ENCODE assay signal across 19 mouse cellular contexts in genomic region chr11:96327122-96327521, GRCm38 (mm10). TPM values are rescaled to one million over a fixed set of nuclear protein-coding genes. Genes with fewer than 3 reads are reported as not detected.
DNase-seq lines count a peak whose midpoint lies in the region; ATAC-seq and TF ChIP-seq lines count a peak whose summit lies in the region.
"Had no signal": no experiment of that assay in that cellular context is flagged by ENCODE, and none has a peak within 500 bp of the region (broad histone marks: within the 10 kb centered on the region; RNA-seq: fewer than 3 reads in every experiment).

No protein-coding gene starts in this region.

- no peaks in the 10 kb centered on the region for H3K9me3 ChIP-seq in kidney, embryonic 14.5 days (ENCODE audit: control insufficient read depth, low read length)
- no peaks in the 10 kb centered on the region for H3K9me3 ChIP-seq in hindbrain, embryonic 14.5 days (ENCODE audit: control insufficient read depth, low read length)
- H3K9me3 ChIP-seq in neural tube, embryonic 13.5 days: no peaks in the 10 kb centered on the region
- H3K9me3 ChIP-seq in midbrain, embryonic 10.5 days (replicated peaks): no peaks in the 10 kb centered on the region
- H3K9me3 ChIP-seq: embryonic facial prominence, embryonic 10.5 days; liver, embryonic 15.5 days; megakaryocyte, embryonic 14.5 days had no signal

- no peak for TF ChIP-seq CTCF in Patski (IDR thresholded peaks at IDR 0.05)

- ATAC-seq in kidney, embryonic 14.5 days (ENCODE audit: low FRiP score, low TSS enrichment): no peak
- ATAC-seq in Patski: peak; percentile 10
- ATAC-seq in hindbrain, embryonic 14.5 days (ENCODE audit: low FRiP score): no peak
- ATAC-seq in neural tube, embryonic 13.5 days (ENCODE audit: low read depth): no peak

- no peaks in the 10 kb centered on the region for H3K27me3 ChIP-seq in kidney, embryonic 14.5 days (ENCODE audit: control insufficient read depth, insufficient read depth, low read length)
- no peaks in the 10 kb centered on the region for H3K27me3 ChIP-seq in Patski
- H3K27me3 ChIP-seq in hindbrain, embryonic 14.5 days (ENCODE audit: control insufficient read depth, insufficient read depth, low read length): peaks cover 88% of the 10 kb centered on the region
- no peaks in the 10 kb centered on the region for H3K27me3 ChIP-seq in neural tube, embryonic 13.5 days
- H3K27me3 ChIP-seq in midbrain, embryonic 10.5 days (ENCODE audit: low read depth, poor library complexity, severe bottlenecking): peaks cover 100% of the 10 kb centered on the region

- H3K36me3 ChIP-seq in kidney, embryonic 14.5 days (ENCODE audit: control insufficient read depth, insufficient read depth, low read length): peaks cover 31% of the 10 kb centered on the region
- no peaks in the 10 kb centered on the region for H3K36me3 ChIP-seq in hindbrain, embryonic 14.5 days (replicated peaks; ENCODE audit: control insufficient read depth, insufficient read depth)
- peaks cover 19% of the 10 kb centered on the region; the same call in 1 of the 2 replicates for H3K36me3 ChIP-seq in neural tube, embryonic 13.5 days
- H3K36me3 ChIP-seq in midbrain, embryonic 10.5 days: no peaks in the 10 kb centered on the region
- H3K36me3 ChIP-seq: embryonic facial prominence, embryonic 10.5 days; liver, embryonic 15.5 days had no signal

- peak overlapping the region; percentile 100 for H3K27ac ChIP-seq in kidney, embryonic 14.5 days (ENCODE audit: low read depth, low read length)
- H3K27ac ChIP-seq in hindbrain, embryonic 14.5 days: peak overlapping the region; percentile 99
- peak overlapping the region; percentile 100 for H3K27ac ChIP-seq in neural tube, embryonic 13.5 days (replicated peaks)
- H3K27ac ChIP-seq in midbrain, embryonic 10.5 days (replicated peaks): no peak overlapping the region
- H3K27ac ChIP-seq: embryonic facial prominence, embryonic 10.5 days; liver, embryonic 15.5 days had no signal

- in situ Hi-C loops in Patski (cut with MboI; ENCODE audit: low pct_unique_long_range_greater_than_20kb): no loop called here

- peak overlapping the region; percentile 99 for H3K9ac ChIP-seq in kidney, embryonic 14.5 days (ENCODE audit: low read depth, low read length)
- peak overlapping the region; percentile 97 for H3K9ac ChIP-seq in hindbrain, embryonic 14.5 days
- peak overlapping the region; percentile 100 for H3K9ac ChIP-seq in neural tube, embryonic 13.5 days
- H3K9ac ChIP-seq: liver, embryonic 15.5 days had no signal

- peak overlapping the region; percentile 53; the same call in 1 of the 2 replicates for H3K4me3 ChIP-seq in kidney, embryonic 14.5 days (ENCODE audit: low read length)
- H3K4me3 ChIP-seq in hindbrain, embryonic 14.5 days (replicated peaks; ENCODE audit: low read length): peak overlapping the region; percentile 48
- peak overlapping the region; percentile 99 for H3K4me3 ChIP-seq in neural tube, embryonic 13.5 days
- H3K4me3 ChIP-seq in midbrain, embryonic 10.5 days: no peak overlapping the region
- H3K4me3 ChIP-seq: liver, embryonic 15.5 days; megakaryocyte, embryonic 14.5 days had no signal

- intact Hi-C loops in left cerebral cortex, postnatal 10 days (cut with DNase I): no loop called here

- POLR2A ChIA-PET in Patski (lab: Charles Lee): interaction anchor here (1.0 to 8.5 kb wide), 4 partner anchors 11 to 24 kb away, joined by 3 to 92 read pairs (median 11); partner anchors contain the start of gene Hoxb5

- whole genome bisulfite sequencing in kidney, embryonic 14.5 days: 32% methylated on average over 7 of the region's 7 CpGs
- 5% methylated on average over 7 of the region's 7 CpGs for WGBS in hindbrain, embryonic 14.5 days
- WGBS in neural tube, embryonic 13.5 days: 5% methylated on average over 7 of the region's 7 CpGs
- 3% methylated on average over 7 of the region's 7 CpGs for WGBS in midbrain, embryonic 10.5 days

- peaks cover 94% of the 10 kb centered on the region for H3K4me1 ChIP-seq in kidney, embryonic 14.5 days (ENCODE audit: control insufficient read depth, insufficient read depth, low read length)
- no peaks in the 10 kb centered on the region for H3K4me1 ChIP-seq in hindbrain, embryonic 14.5 days (replicated peaks; ENCODE audit: control insufficient read depth, insufficient read depth, low read length)
- H3K4me1 ChIP-seq in neural tube, embryonic 13.5 days (replicated peaks): peaks cover 100% of the 10 kb centered on the region
- no peaks in the 10 kb centered on the region for H3K4me1 ChIP-seq in midbrain, embryonic 10.5 days
- H3K4me1 ChIP-seq: liver, embryonic 15.5 days; megakaryocyte, embryonic 14.5 days had no signal

- DNase-seq in kidney, adult 8-10 months: no peak
- DNase-seq in Patski (ENCODE audit: low read depth, low spot score): no peak
- no peak for DNase-seq in hindbrain, embryonic 14.5 days (ENCODE audit: low spot score)
- no peak for DNase-seq in natural killer cell, adult 2 months (ENCODE audit: low spot score in 2 of 2)
- no peak for DNase-seq in midbrain, embryonic 10.5 days (ENCODE audit: low spot score)
- no peak for DNase-seq in left cerebral cortex, postnatal 10 days (ENCODE audit: extremely low spot score in 1 of 2, low spot score in 2 of 2)
- DNase-seq: adrenal gland, postnatal 10 days; cerebellum, postnatal 10 days; gastrocnemius, postnatal 10 days; heart, postnatal 36 days; left cerebral cortex, postnatal 4 days; thymus, postnatal 25 days had no signal

- peak overlapping the region; percentile 95 for H3K4me2 ChIP-seq in kidney, embryonic 14.5 days (replicated peaks; ENCODE audit: low read depth, low read length)
- peak overlapping the region; percentile 77 for H3K4me2 ChIP-seq in hindbrain, embryonic 14.5 days (replicated peaks)
- peak overlapping the region; percentile 96 for H3K4me2 ChIP-seq in neural tube, embryonic 13.5 days
- H3K4me2 ChIP-seq: liver, embryonic 15.5 days had no signal

- CTCF ChIA-PET in Patski (lab: Charles Lee): interaction anchor here (1.6 kb wide), 1 partner anchor 9 kb away, joined by 4 read pairs; no protein-coding TSS in a partner anchor

RNA-seq across cellular contexts. Expression of gene Hoxb3, which starts 4.0 kb away (rescaled TPM):
- 8.2 and 8.6 TPM in 2 replicates for polyA plus RNA-seq in kidney, embryonic 14.5 days (2014; fragmentation: Nextera tagmentation; extraction: Ambion mirVana)
- 53.8 TPM for polyA plus RNA-seq in Patski (2021)
- 12.8 and 17.2 TPM in 2 replicates for polyA plus RNA-seq in hindbrain, embryonic 14.5 days (2014; fragmentation: Nextera tagmentation; extraction: Ambion mirVana)
- 12.8 and 14.7 TPM in 2 replicates for polyA plus RNA-seq in neural tube, embryonic 13.5 days (2015; fragmentation: Nextera tagmentation; extraction: Ambion mirVana)
- not detected in 2 replicates for polyA plus RNA-seq in midbrain, embryonic 10.5 days (2016; fragmentation: Nextera tagmentation; extraction: Ambion mirVana)
- total RNA-seq in left cerebral cortex, postnatal 10 days (2021): not detected
- total RNA-seq: layer of hippocampus, adult 8-10 months; left cerebral cortex, postnatal 4 days had no signal

RNA-seq across cellular contexts. Expression of gene Hoxb4, which starts 9.1 kb away (rescaled TPM):
- 4.2 and 8.6 TPM in 2 replicates for polyA plus RNA-seq in kidney, embryonic 14.5 days (2014; fragmentation: Nextera tagmentation; extraction: Ambion mirVana)
- 12.2 TPM for polyA plus RNA-seq in Patski (2021)
- 4.0 and 5.4 TPM in 2 replicates for polyA plus RNA-seq in hindbrain, embryonic 14.5 days (2014; fragmentation: Nextera tagmentation; extraction: Ambion mirVana)
- polyA plus RNA-seq in neural tube, embryonic 13.5 days (2015; fragmentation: Nextera tagmentation; extraction: Ambion mirVana): 7.5 and 8.7 TPM in 2 replicates
- not detected in 2 replicates for polyA plus RNA-seq in midbrain, embryonic 10.5 days (2016; fragmentation: Nextera tagmentation; extraction: Ambion mirVana)
- not detected for total RNA-seq in left cerebral cortex, postnatal 10 days (2021)
- total RNA-seq: left cerebral cortex, postnatal 4 days had no signal

RNA-seq across cellular contexts. Expression of gene Hoxb2, which starts 23.2 kb away (rescaled TPM):
- polyA plus RNA-seq in kidney, embryonic 14.5 days (2014; fragmentation: Nextera tagmentation; extraction: Ambion mirVana): 49.9 and 67.2 TPM in 2 replicates
- polyA plus RNA-seq in Patski (2021): 45.2 TPM
- polyA plus RNA-seq in hindbrain, embryonic 14.5 days (2014; fragmentation: Nextera tagmentation; extraction: Ambion mirVana): 39.5 and 42.9 TPM in 2 replicates
- polyA plus RNA-seq in neural tube, embryonic 13.5 days (2015; fragmentation: Nextera tagmentation; extraction: Ambion mirVana): 63.0 and 67.1 TPM in 2 replicates
- 0.10 TPM in 1 of 2 replicates, not detected in the other for polyA plus RNA-seq in midbrain, embryonic 10.5 days (2016; fragmentation: Nextera tagmentation; extraction: Ambion mirVana)
- not detected for total RNA-seq in left cerebral cortex, postnatal 10 days (2021)
- total RNA-seq: layer of hippocampus, adult 8-10 months; left cerebral cortex, postnatal 4 days had no signal

RNA-seq across cellular contexts. Expression of gene Hoxb5, which starts 24.0 kb away (rescaled TPM):
- 22.1 and 24.3 TPM in 2 replicates for polyA plus RNA-seq in kidney, embryonic 14.5 days (2014; fragmentation: Nextera tagmentation; extraction: Ambion mirVana)
- polyA plus RNA-seq in Patski (2021): 24.4 TPM
- 140 and 157 TPM in 2 replicates for polyA plus RNA-seq in hindbrain, embryonic 14.5 days (2014; fragmentation: Nextera tagmentation; extraction: Ambion mirVana)
- 67.1 and 88.3 TPM in 2 replicates for polyA plus RNA-seq in neural tube, embryonic 13.5 days (2015; fragmentation: Nextera tagmentation; extraction: Ambion mirVana)
- not detected in 2 replicates for polyA plus RNA-seq in midbrain, embryonic 10.5 days (2016; fragmentation: Nextera tagmentation; extraction: Ambion mirVana)
- total RNA-seq in left cerebral cortex, postnatal 10 days (2021): not detected
- total RNA-seq: layer of hippocampus, adult 8-10 months; left cerebral cortex, postnatal 4 days had no signal

RNA-seq across cellular contexts. Expression of gene Hoxb6, which starts 34.8 kb away (rescaled TPM):
- polyA plus RNA-seq in kidney, embryonic 14.5 days (2014; fragmentation: Nextera tagmentation; extraction: Ambion mirVana): 44.1 and 53.1 TPM in 2 replicates
- 69.7 TPM for polyA plus RNA-seq in Patski (2021)
- polyA plus RNA-seq in hindbrain, embryonic 14.5 days (2014; fragmentation: Nextera tagmentation; extraction: Ambion mirVana): 71.4 and 90.1 TPM in 2 replicates
- 171 and 174 TPM in 2 replicates for polyA plus RNA-seq in neural tube, embryonic 13.5 days (2015; fragmentation: Nextera tagmentation; extraction: Ambion mirVana)
- not detected in 2 replicates for polyA plus RNA-seq in midbrain, embryonic 10.5 days (2016; fragmentation: Nextera tagmentation; extraction: Ambion mirVana)
- total RNA-seq in left cerebral cortex, postnatal 10 days (2021): not detected
- total RNA-seq: heart, adult 8-10 months; heart, postnatal 36 days; layer of hippocampus, adult 8-10 months; left cerebral cortex, postnatal 4 days had no signal
- polyA plus RNA-seq: embryonic facial prominence, embryonic 10.5 days had no signal

Comparison
In these comparisons a context has a peak if more than half of its experiments do, and no peak if none do; other contexts are left out.
1. RNA of gene Hoxb2, which starts 23.2 kb away (polyA plus RNA-seq): 63.0 to 67.1 TPM in neural tube, embryonic 13.5 days, 49.9 to 67.2 TPM in kidney, embryonic 14.5 days, 45.2 TPM in Patski (single experiment) and 39.5 to 42.9 TPM in hindbrain, embryonic 14.5 days; 0.10 TPM in midbrain, embryonic 10.5 days; every median in the first group is over 10 times any median in the second.
2. Peak in every context shown above with its lines, with median percentiles within 50 percentile points of each other: H3K4me2 ChIP-seq and H3K9ac ChIP-seq.